Mouse (Mus musculus) heart, adult 2 months (tissue): ENCODE measurements around the gene Nhej1.

Experiments used
- CTCF ChIP-seq: fragments of 200-600 bp; IDR thresholded peaks from 2 replicates; pipeline ENCODE4 v1.8.1; 2022; ENCODE audit warnings: antibody characterized with exemption, mild to moderate bottlenecking, moderate library complexity
- EP300 ChIP-seq: fragments of 200-500 bp; IDR thresholded peaks from 2 replicates; pipeline ENCODE4 v1.6.1; 2011; ENCODE audit warnings: low read depth, low read length, control low read depth; ENCODE audit not compliant: insufficient read depth
- POLR2A ChIP-seq: fragments of 200-500 bp; IDR thresholded peaks from 2 replicates; pipeline ENCODE4 v1.6.1; 2011; ENCODE audit warnings: mild to moderate bottlenecking, low read depth, low read length, control low read depth; ENCODE audit not compliant: insufficient read depth

GRCm38 (mm10) chr1:75140601-75141190 lies 15.7 kb upstream of the Nhej1 start:
- TF ChIP-seq CTCF, result no peak
- TF ChIP-seq POLR2A, result no peak
- no peak for TF ChIP-seq EP300
